Mouse (Mus musculus): ENCODE measurements around the gene Gm3448.
"Not testable (repeated sequence)": the region's sequence is repeated elsewhere in the genome, so short reads cannot be mapped to it uniquely, and the experiment has no call there.

DNA sequence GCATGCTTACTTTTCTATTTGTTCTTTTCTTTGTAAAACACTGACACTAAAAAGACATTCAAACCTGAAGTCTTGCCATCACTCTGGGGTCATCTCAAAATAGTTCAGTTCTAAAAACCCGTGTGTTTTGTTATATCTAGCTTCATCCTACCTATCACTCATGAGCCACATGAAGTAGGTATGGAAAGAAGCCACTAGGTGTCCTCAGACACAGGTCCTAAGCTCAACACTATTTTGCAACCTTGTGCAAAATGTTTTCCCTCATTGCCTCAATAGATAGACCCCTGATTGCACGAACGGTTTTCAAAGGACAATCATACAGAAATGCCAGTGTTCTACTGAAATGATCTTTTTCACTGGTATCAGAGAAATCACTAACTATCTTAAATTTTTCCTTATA lies 882 bp downstream of the Gm3448 start:
- not testable (repeated sequence) for TF ChIP-seq CTCF (IDR thresholded peaks at IDR 0.05; ENCODE audit: low read depth, low read length); POLR2A (IDR thresholded peaks at IDR 0.05; ENCODE audit: borderline replicate concordance, low read depth, low read length)
